Mouse (Mus musculus): ENCODE measurements around the gene Gstt2. TPM values are rescaled to one million over a fixed set of nuclear protein-coding genes. Genes with fewer than 3 reads are reported as not detected.
A peak's percentile ranks its signal among the peaks of the same experiment; 100 is the strongest.

Gene Gstt2
- total RNA-seq (2017), result 10.7 and 19.0 TPM in 2 replicates

DNA sequence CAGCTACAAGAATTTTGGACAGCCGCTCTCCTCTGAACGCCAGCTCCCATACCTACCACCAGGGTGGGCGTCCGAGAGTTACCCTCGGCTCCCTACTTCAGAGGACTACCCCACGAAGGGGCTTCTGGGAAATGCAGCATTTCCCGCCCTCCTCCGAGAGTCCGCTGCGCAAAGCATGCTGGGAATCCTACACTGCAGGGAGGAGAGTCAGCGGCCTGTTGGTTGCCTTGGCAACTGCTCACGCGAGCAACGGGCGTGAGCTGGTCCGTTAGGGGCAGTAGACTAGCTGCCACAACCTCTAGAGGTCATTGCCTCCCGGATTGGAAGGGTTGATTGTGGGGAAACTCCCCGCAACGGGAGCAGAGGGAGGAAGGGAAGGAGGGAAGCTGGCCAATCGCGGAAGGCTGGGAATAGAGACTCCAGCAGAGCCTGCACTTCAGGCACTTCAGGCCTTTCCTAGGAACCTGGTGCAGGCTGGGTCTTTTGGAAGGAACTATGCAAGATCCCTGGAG lies at the start of gene Gstt2:
TSS of gene Gstt2 (minus strand) at position 177 of the 512 bp plus-strand sequence.
- ATAC-seq (replicated peaks; ENCODE audit: low read depth, poor library complexity, severe bottlenecking), result peak; percentile 76

DNA sequence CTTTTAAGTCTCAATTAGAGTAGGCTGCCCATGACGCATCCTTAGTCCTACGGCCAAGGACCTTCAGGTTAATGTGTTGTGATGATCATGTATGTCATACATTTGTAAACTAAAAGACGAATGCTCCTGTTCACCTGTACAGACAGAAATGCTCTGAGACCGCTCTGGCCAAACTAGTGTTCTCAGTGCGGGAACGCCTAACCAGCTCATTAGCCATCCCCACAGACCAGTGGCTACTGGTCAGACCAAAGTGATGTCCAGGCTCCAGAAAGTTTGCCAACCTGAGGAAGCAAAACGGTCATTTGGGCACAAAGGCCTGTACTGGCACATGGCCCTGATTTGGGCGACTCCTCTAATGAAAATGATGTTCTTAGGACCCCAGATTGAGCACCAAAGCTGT lies 47.5 kb upstream of the Gstt2 start:
- ATAC-seq (replicated peaks; ENCODE audit: low read depth, poor library complexity, severe bottlenecking), result no peak

DNA sequence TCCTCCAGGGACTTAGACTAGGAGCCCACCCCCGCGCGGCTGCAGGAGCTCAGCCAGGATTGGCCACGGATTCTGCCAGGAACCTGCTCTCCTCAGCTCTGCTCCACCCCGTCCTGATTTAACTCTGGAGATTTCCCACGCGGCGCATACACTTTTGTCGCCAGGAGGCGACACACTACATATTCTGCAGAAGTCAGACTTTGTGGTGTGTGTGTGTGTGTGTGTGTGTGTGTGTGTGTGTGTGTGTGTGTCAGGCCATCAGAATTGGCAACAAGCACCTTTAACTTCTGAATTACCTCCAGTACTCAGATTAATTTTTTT lies 46.0 kb upstream of the Gstt2 start:
- ATAC-seq (replicated peaks; ENCODE audit: low read depth, poor library complexity, severe bottlenecking), result peak; percentile 86

DNA sequence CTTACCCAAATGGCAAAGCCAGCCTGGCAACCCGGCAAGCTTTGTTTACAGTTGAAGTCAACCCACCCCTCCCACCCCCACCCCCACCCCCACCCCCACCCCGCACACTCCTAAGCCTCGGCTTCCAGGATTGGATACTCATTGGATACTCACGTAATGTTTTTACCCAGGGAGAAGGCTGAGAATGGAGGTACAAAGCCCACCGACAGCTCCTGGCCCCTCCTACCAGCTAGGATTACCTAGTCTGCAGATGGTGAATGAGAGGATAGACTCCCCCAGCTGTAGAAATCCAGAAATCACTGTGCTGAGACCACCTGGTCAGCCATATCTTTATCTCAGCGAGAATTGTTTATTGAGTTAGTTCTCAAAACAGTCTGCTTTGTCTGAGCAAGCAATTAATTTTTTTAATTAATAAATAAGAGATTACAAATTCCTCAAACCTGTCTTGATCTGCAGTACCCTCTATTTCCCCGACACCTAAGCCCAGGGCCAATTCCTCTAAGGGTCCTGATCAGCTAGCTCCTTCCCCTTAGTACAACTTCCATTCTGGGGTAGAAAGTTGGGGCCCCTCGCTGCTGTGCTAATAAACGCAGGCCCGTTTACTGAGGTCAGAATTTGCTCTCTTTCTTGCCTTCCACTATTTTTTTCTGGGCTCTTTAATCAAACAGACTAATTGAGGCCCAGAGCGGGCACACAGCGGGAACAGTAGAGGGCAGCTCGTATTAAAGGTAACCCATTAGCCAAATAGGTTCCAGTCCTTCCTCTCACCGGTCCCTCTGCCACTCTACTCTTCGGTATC lies 45.4 kb upstream of the Gstt2 start:
- no peak for ATAC-seq (replicated peaks; ENCODE audit: low read depth, poor library complexity, severe bottlenecking)

DNA sequence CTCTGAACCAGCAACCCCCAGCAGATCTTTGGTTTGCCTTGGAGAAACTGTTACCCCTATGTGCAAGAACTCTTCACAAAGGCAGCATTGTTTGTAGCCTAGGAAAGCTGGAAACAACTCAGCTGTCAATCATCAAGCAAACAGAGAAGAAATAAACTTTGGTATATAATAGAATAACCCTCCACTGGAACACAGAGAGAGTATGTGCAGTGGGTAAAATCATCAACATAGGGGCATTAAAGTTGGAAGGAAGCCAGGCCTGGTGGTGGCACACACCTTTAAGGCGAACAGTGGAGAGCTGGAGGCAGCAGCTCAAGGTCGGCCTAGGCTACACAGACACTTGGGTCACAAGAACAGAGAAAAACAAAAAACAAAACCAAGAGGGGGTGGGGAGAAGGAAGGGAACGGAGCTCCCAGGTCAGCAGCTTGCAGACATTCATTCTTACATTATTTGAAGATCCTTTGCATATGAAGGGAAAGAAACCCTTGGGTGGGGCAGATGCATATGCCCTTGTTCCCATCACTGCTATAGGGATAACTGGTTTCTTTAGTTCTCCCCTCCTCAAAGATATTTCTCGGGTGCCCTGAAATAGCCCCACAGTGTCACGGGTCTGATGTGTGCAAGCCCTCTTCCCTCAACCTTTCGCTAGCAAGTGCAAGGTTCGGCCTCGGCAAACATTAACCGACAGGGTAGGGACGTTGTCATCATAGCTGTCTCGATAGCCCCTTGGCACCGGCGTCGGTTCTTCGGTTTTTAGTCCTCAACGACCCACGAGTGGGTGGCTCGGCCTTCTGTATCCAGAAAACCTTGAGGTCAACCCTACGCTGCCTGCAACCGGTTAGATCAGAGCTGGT lies 44.6 kb upstream of the Gstt2 start:
- no peak for ATAC-seq (replicated peaks; ENCODE audit: low read depth, poor library complexity, severe bottlenecking)

DNA sequence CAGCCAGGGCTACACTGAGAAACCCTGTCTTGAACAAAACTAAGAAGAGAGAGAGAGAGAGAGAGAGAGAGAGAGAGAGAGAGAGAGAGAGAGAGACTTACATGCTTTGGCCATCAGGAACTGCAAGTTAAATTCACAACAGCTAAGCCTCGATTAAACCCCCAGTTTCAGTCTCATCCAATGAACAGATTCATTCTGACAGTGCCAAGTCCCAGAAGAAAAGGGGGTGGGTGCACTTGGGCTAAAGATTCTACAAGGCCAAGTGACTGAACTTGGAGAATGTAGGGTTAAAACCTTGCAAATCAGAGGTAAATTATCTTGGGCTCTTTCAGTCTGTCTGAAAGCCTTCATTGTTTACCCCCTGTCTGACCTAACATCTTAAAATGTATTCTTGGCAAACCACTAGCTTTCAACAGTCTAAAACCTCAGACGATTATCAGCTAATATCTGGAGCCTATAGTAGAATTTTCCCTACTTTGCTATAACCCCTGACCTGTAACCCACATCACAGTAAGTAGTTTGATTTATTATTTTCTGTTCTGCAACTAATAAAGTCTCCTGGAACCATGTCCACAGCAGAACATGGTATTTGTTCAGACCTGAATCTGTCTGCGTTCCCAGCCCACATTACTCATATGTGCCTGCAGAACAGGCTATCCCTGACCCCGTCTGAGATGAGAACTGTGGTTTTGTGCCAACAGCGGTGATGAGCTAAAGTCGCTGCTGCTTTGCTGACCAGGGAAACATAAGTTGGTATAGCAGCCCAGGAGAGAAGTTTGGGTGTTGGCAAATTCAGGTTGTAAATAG lies 43.8 kb upstream of the Gstt2 start:
- ATAC-seq (replicated peaks; ENCODE audit: low read depth, poor library complexity, severe bottlenecking), result no peak

DNA sequence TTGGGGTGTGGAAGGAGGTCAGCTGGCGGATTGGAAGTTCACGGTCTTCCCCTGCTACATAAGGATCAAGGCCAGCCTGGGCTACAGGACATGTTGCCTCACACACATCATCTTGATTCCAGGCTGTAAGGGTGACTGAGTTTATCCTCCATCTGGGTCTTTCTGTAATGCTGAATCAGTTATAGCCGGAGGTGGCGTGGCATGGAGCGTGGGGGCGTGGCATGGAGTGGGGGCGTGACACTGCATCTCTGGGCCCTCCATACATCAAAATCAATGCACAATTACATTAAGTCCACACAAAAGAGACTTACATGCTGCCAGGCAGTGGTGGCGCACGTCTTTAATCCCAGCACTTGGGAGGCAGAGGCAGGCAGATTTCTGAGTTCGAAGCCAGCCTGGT lies 43.1 kb upstream of the Gstt2 start:
- no peak for ATAC-seq (replicated peaks; ENCODE audit: low read depth, poor library complexity, severe bottlenecking)

DNA sequence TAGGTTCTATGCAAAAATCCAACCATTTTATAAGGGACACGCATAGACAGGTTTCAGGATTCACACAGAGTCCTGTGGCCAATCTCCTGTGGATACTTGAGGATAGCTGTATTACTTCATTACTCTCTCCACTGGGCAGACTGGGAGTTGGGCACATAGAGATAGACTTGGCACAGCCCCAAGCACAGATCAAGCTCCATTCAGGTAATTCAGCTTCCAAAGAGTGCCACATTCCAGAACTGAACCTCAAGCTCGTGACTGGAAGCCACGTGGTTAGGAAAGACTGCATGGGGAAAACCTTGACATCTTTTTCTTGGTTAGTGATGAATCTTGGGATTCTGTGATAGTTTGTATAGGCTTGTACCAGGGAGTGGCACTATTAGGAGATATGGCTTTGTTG lies 41.6 kb upstream of the Gstt2 start:
- no peak for ATAC-seq (replicated peaks; ENCODE audit: low read depth, poor library complexity, severe bottlenecking)

DNA sequence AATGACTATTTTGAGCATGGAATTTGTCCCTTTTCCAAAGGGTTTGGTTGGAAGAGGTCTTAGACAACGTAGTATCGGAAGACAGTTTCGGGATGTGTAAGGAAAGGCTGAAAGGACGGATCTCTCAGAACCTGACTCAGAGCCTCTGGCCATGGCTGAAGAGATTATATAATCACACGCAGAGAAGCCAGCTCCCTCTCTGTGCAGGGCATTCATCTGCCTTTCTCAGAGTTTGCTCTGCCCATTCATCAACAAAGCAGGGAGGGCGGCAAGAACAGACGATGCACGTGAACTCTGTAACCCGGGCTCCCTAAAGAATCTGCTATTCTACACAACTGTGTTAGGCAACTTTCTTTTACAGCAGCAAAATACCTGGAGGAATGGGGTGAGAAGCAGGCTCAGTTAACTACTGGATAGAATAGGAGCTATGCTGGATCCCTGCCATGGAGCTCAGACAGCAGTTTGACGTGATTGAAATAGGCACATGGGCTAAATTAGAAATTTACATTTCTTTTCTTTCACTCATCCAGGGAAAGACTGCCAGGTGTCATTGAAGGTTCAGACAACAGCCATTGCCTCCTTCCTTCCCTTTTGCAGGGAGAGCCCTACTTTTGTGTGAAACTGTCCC lies 36.4 kb upstream of the Gstt2 start:
- ATAC-seq (replicated peaks; ENCODE audit: low read depth, poor library complexity, severe bottlenecking), result no peak

DNA sequence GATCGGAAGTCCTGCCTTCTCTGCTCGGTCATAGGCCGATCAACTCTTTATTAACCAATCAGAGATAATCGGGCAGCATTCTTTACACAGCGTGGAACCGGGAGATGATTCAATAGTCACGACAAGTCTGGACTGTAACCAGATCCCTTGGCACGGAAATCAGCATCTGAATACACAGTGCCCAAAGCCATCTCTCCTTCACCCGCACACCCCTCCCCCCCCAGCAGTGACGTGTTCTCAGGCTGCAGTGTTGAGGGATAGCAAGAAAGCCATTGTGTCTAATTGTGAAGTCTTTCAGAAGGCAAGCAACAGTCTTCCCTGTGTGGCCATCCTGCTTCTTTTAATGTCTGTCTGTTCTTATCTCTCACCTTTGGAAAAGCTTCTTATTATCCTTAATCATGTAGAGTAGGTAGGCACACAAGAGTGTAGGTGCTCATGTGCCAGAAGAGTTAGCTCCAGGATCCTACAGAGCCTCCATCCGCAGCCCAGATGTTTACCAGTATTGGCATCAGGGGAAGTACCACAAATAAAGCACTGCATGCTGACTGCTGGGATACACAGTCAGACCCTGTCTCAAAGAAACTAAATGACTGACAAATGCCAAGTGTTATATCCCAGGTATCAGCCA lies 35.8 kb upstream of the Gstt2 start:
- ATAC-seq (replicated peaks; ENCODE audit: low read depth, poor library complexity, severe bottlenecking), result peak; percentile 84

DNA sequence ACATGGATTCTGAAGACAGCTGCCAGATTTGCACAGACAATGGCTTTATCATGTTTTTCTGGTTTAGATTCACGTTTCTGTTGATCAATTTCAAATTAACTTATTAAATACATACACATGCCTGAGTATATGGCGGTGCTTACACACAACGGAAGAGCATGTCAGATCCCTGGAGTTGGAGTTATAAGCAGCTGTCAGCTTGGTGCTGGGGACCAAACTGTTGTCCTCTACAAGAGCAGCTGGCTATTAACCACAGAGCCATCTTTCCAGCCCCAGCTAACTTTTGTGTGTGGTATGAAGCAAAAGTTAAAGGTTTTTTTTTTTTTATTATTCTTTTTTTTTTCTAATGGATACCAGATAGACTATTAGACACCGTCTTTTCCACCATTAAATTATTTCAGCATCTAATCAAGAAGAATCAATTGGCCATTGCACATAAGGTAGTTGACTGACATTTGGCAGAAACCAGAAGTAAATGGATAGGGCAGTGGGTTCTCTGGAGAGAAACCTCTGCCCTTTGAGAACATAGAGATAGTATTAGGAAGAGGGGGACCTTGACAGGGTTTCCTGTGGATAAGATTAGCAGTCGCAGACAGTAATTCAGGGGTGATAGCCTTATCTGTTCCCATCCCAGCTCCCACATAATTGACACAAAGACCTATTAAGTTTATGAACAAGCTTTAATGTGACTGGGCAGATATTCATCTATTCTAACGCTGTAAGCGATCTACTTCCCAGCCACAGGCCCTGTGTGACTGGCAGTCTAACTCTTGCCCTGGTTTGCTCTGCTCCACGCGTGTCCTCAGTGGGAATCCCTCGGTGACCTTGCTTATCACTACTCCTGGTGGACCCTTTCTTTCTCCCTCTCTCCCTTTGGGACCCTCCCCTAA lies 35.0 kb upstream of the Gstt2 start:
- peak; percentile 59; the same call in 1 of the 2 replicates for ATAC-seq (replicated peaks; ENCODE audit: low read depth, poor library complexity, severe bottlenecking)

DNA sequence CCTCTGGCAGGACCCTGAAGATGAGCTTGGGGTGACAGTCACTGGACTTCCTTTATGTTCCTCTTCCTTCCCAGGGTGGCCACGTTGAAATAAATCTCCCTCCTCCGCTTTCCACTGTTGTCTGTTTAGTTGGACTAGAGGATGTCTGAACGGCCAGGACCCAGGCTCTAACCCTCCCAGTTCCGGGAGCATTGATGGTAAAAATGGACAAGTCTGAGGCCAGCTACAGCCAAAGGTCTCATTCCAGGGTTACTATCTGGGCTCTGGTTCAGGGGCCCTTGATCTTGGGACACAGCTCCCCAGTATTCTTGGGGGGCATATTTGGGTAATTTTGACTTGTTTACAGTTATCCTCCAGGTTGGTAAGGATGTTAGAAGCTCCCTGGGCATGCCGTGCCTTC lies 24.4 kb upstream of the Gstt2 start:
- ATAC-seq (replicated peaks; ENCODE audit: low read depth, poor library complexity, severe bottlenecking), result no peak

DNA sequence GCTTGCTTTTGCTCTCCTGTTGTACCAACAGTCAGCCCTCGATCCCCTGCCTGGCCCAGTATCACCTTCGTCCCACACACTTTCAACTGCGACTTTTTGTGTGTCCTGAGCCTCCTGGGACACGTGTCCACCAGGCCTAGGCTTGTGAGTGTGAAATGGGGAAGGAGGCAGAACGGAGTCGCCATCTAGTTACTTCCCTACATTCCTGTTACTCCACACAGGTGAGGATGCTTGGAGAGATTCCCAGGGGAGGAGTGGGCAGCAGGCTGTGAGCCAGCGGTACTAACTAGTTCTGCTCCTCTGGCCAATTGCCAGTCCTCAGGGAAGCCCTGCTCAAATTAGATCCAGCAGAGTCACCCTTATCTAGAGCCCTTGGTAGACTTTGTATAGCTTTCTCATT lies 23.5 kb upstream of the Gstt2 start:
- ATAC-seq (replicated peaks; ENCODE audit: low read depth, poor library complexity, severe bottlenecking), result peak; percentile 5; the same call in 1 of the 2 replicates

DNA sequence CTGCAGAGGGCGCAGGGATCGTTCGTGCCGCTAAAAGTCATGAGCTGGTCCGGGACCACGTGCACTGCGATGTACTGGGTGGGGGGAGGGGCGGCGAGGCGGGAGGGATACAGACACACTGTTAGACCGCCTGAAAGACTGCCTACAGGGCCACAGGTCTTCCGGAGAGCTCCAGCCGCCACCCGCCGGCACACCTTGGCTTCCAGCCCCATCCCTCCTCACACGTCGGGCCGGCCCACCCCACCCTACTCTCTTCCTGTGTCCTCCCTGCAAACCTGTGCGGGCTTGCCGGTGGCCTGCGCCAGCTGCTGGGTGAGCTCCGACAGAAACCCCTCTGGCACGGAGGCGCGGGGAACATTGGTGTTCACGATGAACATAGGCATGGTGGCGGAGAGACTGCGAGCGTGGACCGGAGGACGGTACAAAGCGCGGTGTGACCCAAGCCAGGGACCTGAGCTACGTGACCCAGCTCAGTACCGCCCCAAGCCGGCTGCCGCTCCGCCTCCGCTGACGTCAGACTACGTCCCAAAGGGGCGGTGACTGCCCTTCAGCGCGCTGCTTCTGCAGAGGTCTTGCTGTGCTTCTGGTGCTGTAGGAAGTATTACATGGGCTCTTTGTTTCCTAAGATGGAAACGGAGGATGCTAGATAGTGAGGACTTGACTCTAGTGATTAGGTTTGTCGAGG lies 22.7 kb upstream of the Gstt2 start, which contains the start of gene Mif:
TSS of gene Mif (minus strand) at position 455 of the 685 bp plus-strand sequence.
- ATAC-seq (replicated peaks; ENCODE audit: low read depth, poor library complexity, severe bottlenecking), result peak; percentile 98

DNA sequence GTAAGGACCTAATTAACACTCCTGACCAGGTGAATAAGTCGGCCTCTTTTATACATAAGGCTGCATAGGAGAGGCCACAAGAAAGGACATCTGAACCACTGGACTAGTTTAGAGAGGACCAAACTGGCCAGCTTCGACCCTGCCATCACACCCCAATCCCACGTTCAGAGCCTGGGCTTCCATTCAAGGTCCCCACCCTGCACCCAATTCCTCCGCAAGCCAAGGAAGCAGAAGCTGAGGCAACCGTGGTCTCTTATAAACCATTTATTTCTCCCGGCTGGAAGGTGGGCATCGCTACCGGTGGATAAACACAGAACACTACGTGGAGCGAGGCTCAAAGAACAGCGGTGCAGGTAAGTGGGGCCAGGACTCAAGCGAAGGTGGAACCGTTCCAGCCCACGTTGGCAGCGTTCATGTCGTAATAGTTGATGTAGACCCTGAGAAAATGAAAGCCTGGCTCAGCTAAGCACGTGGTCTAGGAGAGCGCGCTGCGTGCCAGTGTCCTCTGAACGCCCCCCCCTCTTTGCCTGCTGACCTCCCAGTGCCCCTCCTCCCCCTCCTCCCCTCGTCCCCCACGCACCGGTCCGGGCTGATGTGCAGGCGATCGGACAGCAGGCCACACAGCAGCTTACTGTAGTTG lies 22.0 kb upstream of the Gstt2 start:
- peak; percentile 22; the same call in 1 of the 2 replicates for ATAC-seq (replicated peaks; ENCODE audit: low read depth, poor library complexity, severe bottlenecking)

DNA sequence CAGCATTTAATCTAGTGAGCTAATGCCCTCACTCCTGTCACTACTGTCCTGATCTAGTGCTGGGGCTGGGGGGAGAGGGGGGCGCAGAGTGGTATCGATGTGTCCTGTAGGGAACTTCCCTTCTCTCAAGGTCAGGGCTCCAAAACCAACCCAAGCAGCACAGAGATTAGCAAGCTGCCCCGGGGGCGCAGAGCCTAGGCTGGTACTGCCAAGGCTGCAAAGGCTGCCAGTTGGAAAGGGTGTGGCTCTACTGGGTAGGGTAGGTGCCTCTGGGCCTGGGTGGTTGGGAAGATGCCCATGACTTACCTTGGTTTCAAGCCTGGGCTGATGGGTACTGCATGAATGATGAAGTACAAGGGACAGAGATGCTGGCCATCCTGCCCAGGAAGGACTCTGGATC lies 20.4 kb upstream of the Gstt2 start:
- ATAC-seq (replicated peaks; ENCODE audit: low read depth, poor library complexity, severe bottlenecking), result no peak

DNA sequence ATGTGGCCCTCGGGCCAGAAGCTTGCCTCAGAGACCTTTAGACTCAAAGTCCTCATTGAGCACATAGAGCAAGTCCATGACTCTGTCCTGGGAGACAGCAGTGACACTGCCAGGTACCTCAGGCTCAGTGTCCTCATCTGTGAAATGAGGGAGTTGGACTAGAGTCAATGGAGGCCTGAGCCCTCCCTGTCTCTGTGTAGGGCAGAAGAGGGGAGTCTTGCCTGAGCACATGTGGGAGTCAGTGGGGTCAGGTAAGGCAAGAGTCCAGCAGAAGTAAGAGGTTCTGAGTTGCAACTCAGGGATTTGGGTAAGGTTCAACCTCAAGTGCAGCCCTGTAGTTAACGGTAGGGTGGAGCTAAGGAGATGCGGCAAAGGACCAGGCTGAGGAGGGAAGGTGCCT lies 19.8 kb upstream of the Gstt2 start:
- no peak for ATAC-seq (replicated peaks; ENCODE audit: low read depth, poor library complexity, severe bottlenecking)

All from common myeloid progenitor, adult 5-6 weeks (primary cell).